Mouse (Mus musculus) natural killer cell, adult 2 months (primary cell): ENCODE data around the gene Anapc1.

ENCODE experiments used
- DNase-seq, 2 experiments: peaks; one replicate each; pipeline ENCODE4 v3.0.0; 2022; ENCODE audit warnings: low spot score in 2 of 2

Gene Anapc1

GRCm38 (mm10) chr2:128566304-128567147 is 120.7 kb downstream of the Anapc1 start:
- DNase-seq, result no peak

- no peak for DNase-seq
Observed at GRCm38 (mm10) chr2:128565904-128566303, 121.3 kb downstream of the Anapc1 start.

- DNase-seq, result no peak
Observed at GRCm38 (mm10) chr2:128564195-128564594, 123.0 kb downstream of the Anapc1 start.
